Mouse (Mus musculus) lung, adult 2 months (tissue): ENCODE measurements around the gene Maml3. TPM values are rescaled to one million over a fixed set of nuclear protein-coding genes. Genes with fewer than 3 reads are reported as not detected.
A peak's percentile ranks its signal among the peaks of the same experiment; 100 is the strongest.

ENCODE experiments used
- DNase-seq: peaks from one replicate; pipeline ENCODE4 v3.0.0; 2022
- H3K4me1 ChIP-seq: fragments of 200-500 bp; 2 replicates; pipeline ENCODE4 v1.6.1; 2011; ENCODE audit warnings: low read length; ENCODE audit not compliant: control insufficient read depth, insufficient read depth
- H3K4me3 ChIP-seq: fragments of 200-500 bp; replicated peaks from 2 replicates; pipeline ENCODE3; 2011; ENCODE audit warnings: low read depth, mild to moderate bottlenecking, control low read depth, low read length; ENCODE audit errors: extremely low read depth
- CTCF ChIP-seq: fragments of 200-500 bp; IDR thresholded peaks from 2 replicates; pipeline ENCODE4 v1.5.1; 2011; ENCODE audit warnings: mild to moderate bottlenecking, low read length, control low read depth; ENCODE audit not compliant: insufficient read depth
- POLR2A ChIP-seq: fragments of 200-500 bp; IDR thresholded peaks from 2 replicates; pipeline ENCODE4 v1.6.1; 2011; ENCODE audit warnings: low read depth, mild to moderate bottlenecking, control low read depth, low read length, borderline replicate concordance; ENCODE audit errors: extremely low read depth
- WGBS: fragments of 180-500 bp; shearing (Covaris S2); methylation state at CpG from one replicate; pipeline ENCODE4 v1.1.7; 2018; 5-methylcytosine and 5-hydroxymethylcytosine counted together
- polyA plus RNA-seq: library from polyadenylated mRNA; depleted of rRNA; stranded (reverse); fragments of >200 nt; gene quantifications from 2 replicates; pipeline ENCODE4 v1.2.3, GENCODE M21; 2012

The Maml3 gene
- polyA plus RNA-seq, 1 experiment = 11.2 TPM

DNA sequence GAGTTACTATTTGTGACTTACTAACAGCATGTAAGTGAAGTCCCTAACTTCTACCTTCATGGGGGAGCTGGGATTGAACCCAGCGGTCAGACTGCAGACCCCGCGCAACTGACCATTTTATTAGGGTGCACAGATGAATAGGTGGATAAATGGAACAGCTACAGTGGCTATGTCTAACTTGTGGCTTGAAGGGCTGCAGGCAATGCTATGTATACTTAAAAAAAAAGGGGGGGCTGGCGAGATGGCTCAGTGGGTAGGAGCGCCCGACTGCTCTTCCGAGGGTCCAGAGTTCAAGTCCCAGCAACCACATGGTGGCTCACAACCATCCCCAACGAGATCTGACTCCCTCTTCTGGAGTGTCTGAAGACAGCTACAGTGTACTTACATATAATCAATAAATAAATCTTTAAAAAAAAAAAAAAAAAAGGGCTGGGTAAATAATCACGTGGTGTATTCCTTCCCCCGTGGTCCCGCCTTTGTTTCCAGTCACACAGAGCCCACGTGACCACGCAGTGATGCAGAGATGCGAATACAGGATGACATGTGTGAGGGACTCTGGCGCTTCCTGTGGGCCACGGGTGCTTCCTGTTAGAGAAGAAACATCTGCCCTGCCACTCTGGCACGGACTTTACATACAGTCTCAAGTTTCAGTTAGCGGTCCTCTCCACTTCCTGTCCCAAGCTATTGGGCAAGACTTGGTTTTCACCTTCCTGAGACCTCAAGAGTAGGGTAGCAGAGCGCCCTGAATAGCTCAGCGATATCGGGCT, 105.0 kb downstream of the Maml3 start:
- 55% methylated on average over 21 of the region's 21 CpGs for WGBS
- TF ChIP-seq CTCF (no peak), POLR2A (no peak)
- H3K4me3 ChIP-seq = peak overlapping the region; percentile 20
- peaks cover 9% of the 10 kb centered on the region; the same call in 1 of the 2 replicates for H3K4me1 ChIP-seq
- DNase-seq = no peak

DNA sequence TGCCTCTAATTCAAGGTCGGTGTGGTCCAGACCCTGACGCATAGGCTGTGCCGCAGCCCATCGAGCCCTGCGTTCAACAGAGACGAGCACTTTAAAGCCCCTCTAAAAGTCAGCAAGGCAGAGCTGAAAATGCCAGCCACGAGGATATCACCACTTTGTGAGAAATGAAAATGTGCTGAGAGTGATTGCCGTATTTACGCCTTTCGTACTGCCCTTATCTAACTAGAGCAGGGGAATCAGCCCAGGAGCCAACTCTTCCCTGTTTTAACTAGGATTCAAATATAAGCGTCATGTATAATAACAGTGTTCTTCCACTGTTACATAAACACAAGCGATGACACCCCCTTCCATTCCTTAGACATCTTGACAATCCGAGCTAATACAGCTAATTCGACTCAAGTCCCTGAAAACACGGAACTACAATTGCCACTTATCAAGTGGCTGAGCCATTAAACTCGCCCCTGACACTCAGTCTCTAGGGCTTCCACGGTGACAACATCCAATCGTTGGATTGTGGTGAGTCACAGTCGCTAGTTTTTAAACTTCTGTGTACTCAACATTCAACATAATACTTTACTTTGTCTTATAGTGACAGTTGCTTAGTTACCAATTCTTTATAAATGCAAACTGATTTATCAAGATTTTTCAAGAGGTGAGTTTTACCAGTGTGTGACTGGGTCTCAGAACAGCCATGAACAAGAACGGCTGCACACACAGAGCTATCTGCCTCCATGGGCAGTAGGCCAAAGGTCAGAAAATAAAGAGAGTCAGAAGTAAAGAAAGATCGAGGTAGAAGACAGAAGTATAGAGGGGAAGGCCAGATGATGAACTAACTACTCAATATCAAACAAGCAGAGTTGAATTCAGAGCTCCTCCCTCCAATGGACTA, 106.1 kb downstream of the Maml3 start:
- TF ChIP-seq POLR2A (no peak), CTCF (no peak)
- DNase-seq = no peak
- no peak overlapping the region for H3K4me3 ChIP-seq
- WGBS = 60% methylated on average over 21 of the region's 21 CpGs
- peaks cover 9% of the 10 kb centered on the region; the same call in 1 of the 2 replicates for H3K4me1 ChIP-seq

DNA sequence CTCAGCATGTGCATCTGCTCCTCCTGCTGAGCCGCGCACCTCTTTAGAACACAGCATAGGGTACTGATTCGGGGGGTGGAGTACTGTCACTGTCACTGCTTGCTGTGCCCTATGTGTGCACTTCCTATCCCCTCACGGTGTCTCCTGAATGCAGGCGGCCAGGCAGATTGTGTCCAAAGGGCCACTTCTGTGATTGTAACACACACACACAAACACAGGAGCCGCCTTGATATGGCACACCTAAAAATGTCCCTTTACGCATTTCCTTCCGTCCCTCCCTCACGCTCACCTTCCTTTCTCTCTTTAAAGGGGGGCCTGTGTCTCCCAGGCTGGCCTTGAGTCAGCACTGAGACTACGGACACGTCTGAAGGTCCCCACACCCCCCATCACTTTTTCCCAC, 107.3 kb downstream of the Maml3 start:
- 85% methylated on average over 11 of the region's 11 CpGs for WGBS
- DNase-seq = no peak
- TF ChIP-seq POLR2A = no peak
- TF ChIP-seq CTCF = no peak
- Histone ChIP-seq H3K4me1 (peaks cover 9% of the 10 kb centered on the region; the same call in 1 of the 2 replicates), H3K4me3 (no peak overlapping the region)

DNA sequence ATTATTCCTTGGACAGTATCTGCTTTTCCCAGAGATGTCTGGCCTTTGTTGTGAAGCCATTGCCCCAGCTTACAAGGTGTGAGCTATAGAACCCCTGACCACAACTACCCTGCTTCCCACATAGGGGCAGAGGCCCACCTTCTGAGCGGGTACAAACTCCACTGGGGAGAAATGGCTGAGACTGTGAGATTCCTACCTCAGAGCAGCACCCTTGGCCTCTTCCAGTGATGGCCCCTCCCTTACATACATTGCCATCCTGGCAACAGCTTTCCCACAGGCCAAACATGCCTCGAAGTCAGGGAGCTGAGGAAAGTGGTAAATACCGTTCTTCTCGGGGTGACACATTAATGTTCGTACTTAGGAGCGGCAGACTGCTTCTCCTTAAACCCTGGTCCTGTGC, 118.4 kb downstream of the Maml3 start:
- TF ChIP-seq CTCF = no peak
- no peak for TF ChIP-seq POLR2A
- DNase-seq = no peak
- WGBS = 79% methylated on average over 6 of the region's 6 CpGs
- no peaks in the 10 kb centered on the region for H3K4me1 ChIP-seq
- H3K4me3 ChIP-seq = no peak overlapping the region

DNA sequence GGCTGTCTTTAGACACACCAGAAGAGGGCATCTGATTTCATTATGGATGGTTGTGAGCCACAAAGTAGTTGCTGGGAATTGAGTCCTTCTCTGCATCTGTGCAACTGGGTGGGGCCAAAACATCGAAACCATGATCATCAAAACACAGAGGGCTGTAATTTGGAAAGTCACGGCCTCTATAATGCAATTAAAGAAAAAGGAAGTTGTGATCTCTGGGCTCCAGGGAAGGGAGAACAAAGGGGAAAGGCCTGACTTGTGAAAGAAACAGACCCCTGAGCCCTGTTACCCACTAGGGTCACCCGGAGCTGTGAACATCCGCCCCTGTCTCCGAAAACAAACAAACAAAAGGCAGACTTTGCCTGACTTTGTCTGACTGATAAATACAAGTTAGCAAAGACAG, 123.4 kb downstream of the Maml3 start:
- WGBS = 60% methylated on average over 5 of the region's 5 CpGs

DNA sequence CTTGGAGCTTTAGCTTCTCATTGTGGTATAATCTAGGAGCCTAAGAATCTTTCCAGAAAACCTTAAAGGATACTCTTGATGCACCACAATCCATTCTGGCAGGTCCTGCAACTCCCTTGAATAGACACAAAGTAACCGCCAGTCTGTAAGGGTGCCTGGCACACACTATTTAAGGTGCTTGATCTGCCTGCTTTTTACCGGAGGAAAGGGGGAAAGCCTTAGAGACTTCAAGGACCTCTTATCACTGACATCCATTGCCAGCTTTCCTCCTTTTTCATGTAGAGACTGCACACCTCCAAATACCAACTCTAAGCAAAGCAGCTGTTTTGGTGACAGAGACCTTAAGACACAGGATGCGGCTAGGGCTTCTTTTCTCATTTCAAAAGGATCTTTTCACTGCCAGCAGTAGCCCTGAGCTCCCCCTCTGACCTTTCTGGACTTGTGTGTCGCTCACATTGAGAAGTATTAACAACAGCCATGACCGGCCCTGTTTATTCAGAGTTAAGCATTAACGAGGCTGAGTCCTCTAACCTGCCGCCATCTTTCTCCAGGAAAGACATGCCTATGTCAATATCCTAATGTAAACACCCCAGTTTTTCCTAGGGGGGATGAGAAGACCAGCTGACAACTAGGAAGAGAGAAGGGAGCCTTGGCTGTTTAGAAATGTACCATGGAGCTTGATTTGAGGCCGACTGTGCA, 127.1 kb downstream of the Maml3 start:
- WGBS = 69% methylated on average over 8 of the region's 8 CpGs
- peak; percentile 27 for DNase-seq
- Histone ChIP-seq H3K4me3 (no peak overlapping the region), H3K4me1 (no peaks in the 10 kb centered on the region)
- TF ChIP-seq POLR2A (no peak), CTCF (no peak)

More for the DNA sequence above, 123.4 kb downstream of the Maml3 start:
- no peak for DNase-seq
- TF ChIP-seq CTCF = no peak
- TF ChIP-seq POLR2A = no peak
- Histone ChIP-seq H3K4me1 (no peaks in the 10 kb centered on the region), H3K4me3 (no peak overlapping the region)

DNA sequence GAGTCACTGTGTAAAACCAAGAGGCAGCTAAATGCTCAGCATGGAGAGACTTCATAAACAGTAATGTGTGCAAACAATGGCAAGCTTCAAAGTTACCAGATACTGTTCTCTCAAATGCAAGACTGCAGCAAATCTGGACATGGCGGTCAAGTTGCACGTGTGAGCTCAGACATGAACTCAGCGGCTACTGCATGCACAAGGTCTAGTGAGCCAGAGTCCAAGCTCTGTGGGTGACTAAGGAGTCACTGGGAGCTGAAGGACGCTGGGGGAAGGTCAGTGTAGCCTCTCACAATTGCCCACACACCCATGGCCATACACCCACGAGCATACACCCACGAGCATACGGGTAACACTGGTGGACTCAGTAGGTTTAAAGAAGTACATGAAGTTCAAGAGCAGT, 130.3 kb downstream of the Maml3 start:
- 97% methylated on average over 7 of the region's 7 CpGs for WGBS
- Histone ChIP-seq H3K4me3 (no peak overlapping the region), H3K4me1 (no peaks in the 10 kb centered on the region)
- TF ChIP-seq CTCF (no peak), POLR2A (no peak)
- DNase-seq = no peak

DNA sequence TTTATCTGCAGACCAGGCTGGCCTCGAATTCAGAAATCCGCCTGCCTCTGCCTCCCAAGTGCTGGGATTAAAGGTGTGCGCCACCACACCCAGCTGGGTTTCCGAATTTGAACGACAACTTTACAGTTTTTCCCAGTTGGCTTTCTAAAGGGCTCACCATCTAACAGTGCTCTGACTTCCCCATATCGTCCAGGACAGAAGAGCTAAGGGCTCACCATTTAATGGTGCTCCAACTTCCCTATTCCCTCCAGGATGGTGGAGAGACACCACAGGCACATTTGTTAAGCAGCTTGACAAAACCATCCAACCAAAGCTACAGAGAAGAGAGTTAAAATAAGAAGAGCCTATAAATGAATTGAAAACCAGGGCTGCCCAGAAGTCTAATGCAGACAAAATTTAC, 130.7 kb downstream of the Maml3 start:
- TF ChIP-seq POLR2A (no peak), CTCF (no peak)
- Histone ChIP-seq H3K4me3 (no peak overlapping the region), H3K4me1 (no peaks in the 10 kb centered on the region)
- DNase-seq = no peak
- 94% methylated on average over 6 of the region's 6 CpGs for WGBS

DNA sequence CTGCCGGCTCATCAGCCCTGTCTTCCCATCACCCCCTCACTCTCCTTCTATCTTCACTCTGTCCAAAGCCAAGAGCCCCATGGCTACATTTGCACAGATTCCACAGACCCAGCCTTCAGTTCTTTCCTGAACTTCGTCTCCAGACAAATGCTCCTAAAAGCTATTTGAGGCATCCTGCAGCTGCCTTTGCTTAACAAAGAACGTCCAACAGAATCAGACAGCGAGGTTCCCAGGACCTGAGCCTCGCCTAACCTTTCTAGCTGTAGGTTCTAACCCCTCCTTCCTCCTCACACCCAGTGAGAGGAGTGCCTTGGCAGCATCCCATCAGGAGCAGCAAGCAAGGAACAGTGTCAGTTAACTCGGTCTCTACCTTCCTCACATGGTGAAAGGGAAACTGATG, 132.3 kb downstream of the Maml3 start:
- H3K4me3 ChIP-seq = no peak overlapping the region
- TF ChIP-seq POLR2A (no peak), CTCF (no peak)
- H3K4me1 ChIP-seq = no peaks in the 10 kb centered on the region
- 69% methylated on average over 6 of the region's 6 CpGs for WGBS
- DNase-seq = no peak
